Mouse (Mus musculus) erythroblast, embryonic 14.5 days (primary cell): ENCODE data around the gene Gm11563.

Experiments
- GATA1 ChIP-seq: IDR thresholded peaks from 2 replicates; pipeline ENCODE4 v1.6.1; 2012; ENCODE audit warnings: low read length, inconsistent platforms, mixed read lengths
- TAL1 ChIP-seq: IDR thresholded peaks from 3 replicates; pipeline ENCODE4 v1.6.1; 2012; ENCODE audit warnings: low read length, inconsistent platforms, mixed read lengths

DNA sequence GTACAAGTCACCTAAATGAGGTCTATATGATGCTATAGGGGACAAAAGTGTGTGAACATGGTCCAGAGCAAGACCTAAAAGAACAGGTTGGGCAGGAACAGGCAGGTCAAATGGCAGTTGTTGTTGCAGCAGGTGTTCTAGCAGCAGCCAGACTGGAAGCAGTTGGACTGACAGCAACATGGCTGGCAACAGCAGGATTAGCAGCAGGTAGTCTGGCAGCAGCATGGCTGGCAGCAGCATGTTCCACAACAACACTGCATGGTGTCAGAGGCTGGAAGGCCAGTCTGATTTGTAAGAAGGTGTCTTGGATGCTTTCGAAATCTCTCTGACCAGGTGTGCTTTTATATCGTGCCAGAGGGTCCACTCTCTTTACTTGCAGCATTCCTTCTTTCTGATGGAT is 24.7 kb upstream of the Gm11563 start:
- TF ChIP-seq GATA1 (no peak), TAL1 (no peak)
